Mouse (Mus musculus) natural killer cell, adult 2 months (primary cell): ENCODE measurements at regions not wholly inside any gene's neighbourhood (a gene's known extent, or its start where the extent isn't known, plus 50 kb on each side); places are given as distances from the start of the nearest gene placed in this dataset.
"Not testable (repeated sequence)": the region's sequence is repeated elsewhere in the genome, so short reads cannot be mapped to it uniquely, and the experiment has no call there.

Source experiments
- DNase-seq, 2 experiments: peaks; one replicate each; pipeline ENCODE4 v3.0.0; 2022; ENCODE audit warnings: low spot score in 2 of 2

GRCm38 (mm10) chr3:57963965-57964364, 116.1 kb upstream of the Pfn2 start:
- DNase-seq: no peak

- not testable (repeated sequence) for DNase-seq
These were observed 122.7 kb upstream of the Pfn2 start for GRCm38 (mm10) chr3:57970614-57971013.

GRCm38 (mm10) chr3:57972469-57973245, 124.8 kb upstream of the Pfn2 start:
- DNase-seq: no peak

GRCm38 (mm10) chr3:57973546-57973945, 125.7 kb upstream of the Pfn2 start:
- no peak for DNase-seq

- no peak for DNase-seq
These were observed 127.5 kb upstream of the Pfn2 start for GRCm38 (mm10) chr3:57975379-57975778.

- DNase-seq: no peak
These were observed 128.9 kb upstream of the Pfn2 start for GRCm38 (mm10) chr3:57976640-57977229.

GRCm38 (mm10) chr3:57988175-57988574, 140.3 kb upstream of the Pfn2 start:
- DNase-seq: no peak

- no peak for DNase-seq
These were observed 142.9 kb upstream of the Pfn2 start for GRCm38 (mm10) chr3:57990738-57991137.

- DNase-seq: no peak
These were observed 150.5 kb upstream of the Pfn2 start for GRCm38 (mm10) chr3:57998121-57999102.

- no peak for DNase-seq
These were observed 155.1 kb upstream of the Pfn2 start for GRCm38 (mm10) chr3:58002792-58003574.

GRCm38 (mm10) chr3:58024750-58025392, 177.0 kb upstream of the Pfn2 start:
- no peak for DNase-seq

GRCm38 (mm10) chr3:58049618-58050017, 201.7 kb upstream of the Pfn2 start:
- DNase-seq: no peak

GRCm38 (mm10) chr3:58054726-58055125, 206.8 kb upstream of the Pfn2 start:
- DNase-seq: no peak

- no peak for DNase-seq
These were observed 207.3 kb upstream of the Pfn2 start for GRCm38 (mm10) chr3:58055181-58055580.

- no peak for DNase-seq
These were observed 208.5 kb upstream of the Pfn2 start for GRCm38 (mm10) chr3:58056191-58057063.

- no peak for DNase-seq
These were observed 209.2 kb upstream of the Pfn2 start for GRCm38 (mm10) chr3:58057064-58057396.

- DNase-seq: no peak
These were observed 210.3 kb upstream of the Pfn2 start for GRCm38 (mm10) chr3:58058134-58058533.

GRCm38 (mm10) chr3:58063852-58064549, 216.1 kb upstream of the Pfn2 start:
- DNase-seq: no peak

GRCm38 (mm10) chr3:58071574-58071973, 223.7 kb upstream of the Pfn2 start:
- DNase-seq: no peak
